Mouse (Mus musculus) small intestine, adult 2 months (tissue): ENCODE results near the gene Magi1. TPM values are rescaled to one million over a fixed set of nuclear protein-coding genes. Genes with fewer than 3 reads are reported as not detected.
A peak's percentile ranks its signal among the peaks of the same experiment; 100 is the strongest.

Experiments
- H3K27ac ChIP-seq: fragments of 200-500 bp; 2 replicates; pipeline ENCODE4 v1.5.1; 2012; ENCODE audit warnings: low read depth, low read length, control low read depth, inconsistent platforms; ENCODE audit not compliant: insufficient read depth
- H3K27me3 ChIP-seq: fragments of 200-500 bp; 2 replicates; pipeline ENCODE4 v1.6.1; 2012; ENCODE audit warnings: mild to moderate bottlenecking, moderate library complexity, low read length, inconsistent platforms; ENCODE audit not compliant: control insufficient read depth, insufficient read depth
- H3K36me3 ChIP-seq: fragments of 200-500 bp; 2 replicates; pipeline ENCODE4 v1.6.1; 2012; ENCODE audit warnings: mild to moderate bottlenecking, low read length, control low read depth, inconsistent platforms; ENCODE audit not compliant: control insufficient read depth, insufficient read depth
- H3K4me1 ChIP-seq: fragments of 200-500 bp; 2 replicates; pipeline ENCODE4 v1.6.1; 2012; ENCODE audit warnings: low read length, inconsistent platforms, mixed read lengths; ENCODE audit not compliant: control insufficient read depth, insufficient read depth, insufficient read length
- H3K4me3 ChIP-seq: fragments of 200-500 bp; 2 replicates; pipeline ENCODE4 v1.5.1; 2012; ENCODE audit warnings: low read depth, mild to moderate bottlenecking, control low read depth, inconsistent platforms, low read length, moderate library complexity
- CTCF ChIP-seq: fragments of 200-500 bp; IDR thresholded peaks from 2 replicates; pipeline ENCODE4 v1.5.1; 2012; ENCODE audit warnings: low read depth, mild to moderate bottlenecking, control low read depth, inconsistent platforms, low read length, moderate library complexity, mixed read lengths; ENCODE audit not compliant: insufficient replicate concordance, insufficient read length; ENCODE audit errors: extremely low read depth
- POLR2A ChIP-seq: fragments of 200-500 bp; IDR thresholded peaks from 2 replicates; pipeline ENCODE4 v1.6.1; 2012; ENCODE audit warnings: low read depth, mild to moderate bottlenecking, control low read depth, inconsistent platforms, low read length, moderate library complexity
- WGBS: fragments of 180-500 bp; shearing (Covaris S2); methylation state at CpG from one replicate; pipeline ENCODE4 v1.1.7; 2018; 5-methylcytosine and 5-hydroxymethylcytosine counted together
- polyA plus RNA-seq: library from polyadenylated mRNA; depleted of rRNA; stranded (reverse); fragments of >200 nt; gene quantifications from 2 replicates; pipeline ENCODE4 v1.2.3, GENCODE M21; 2012

Gene Magi1
- polyA plus RNA-seq, 1 experiment: 7.0 TPM

GRCm38 (mm10) chr6:93789721-93790120, 494.0 kb downstream of the Magi1 start:
- H3K4me3 ChIP-seq: no peak overlapping the region
- no peaks in the 10 kb centered on the region for H3K27me3 ChIP-seq
- TF ChIP-seq CTCF: no peak
- no peak for TF ChIP-seq POLR2A
- H3K4me1 ChIP-seq: no peaks in the 10 kb centered on the region
- H3K36me3 ChIP-seq: no peaks in the 10 kb centered on the region
- H3K27ac ChIP-seq: no peak overlapping the region

GRCm38 (mm10) chr6:93787042-93787441, 496.7 kb downstream of the Magi1 start:
- H3K27me3 ChIP-seq: no peaks in the 10 kb centered on the region
- H3K36me3 ChIP-seq: no peaks in the 10 kb centered on the region
- TF ChIP-seq CTCF: no peak
- TF ChIP-seq POLR2A: no peak
- no peak overlapping the region for H3K27ac ChIP-seq
- H3K4me1 ChIP-seq: no peaks in the 10 kb centered on the region
- no peak overlapping the region for H3K4me3 ChIP-seq
- WGBS: 85% methylated on average over 3 of the region's 3 CpGs

- Histone ChIP-seq H3K36me3 (no peaks in the 10 kb centered on the region), H3K27ac (no peak overlapping the region), H3K4me1 (no peaks in the 10 kb centered on the region), H3K27me3 (no peaks in the 10 kb centered on the region), H3K4me3 (no peak overlapping the region)
- WGBS: 53% methylated on average over 2 of the region's 2 CpGs
- no peak for TF ChIP-seq POLR2A
Observed at GRCm38 (mm10) chr6:93786220-93786619, 497.5 kb downstream of the Magi1 start.

GRCm38 (mm10) chr6:93771081-93771480, 512.6 kb downstream of the Magi1 start:
- Histone ChIP-seq H3K36me3 (0 out of 2 replicates have a peak, but pooled peaks cover 2% of the 10 kb centered on the region), H3K4me1 (no peaks in the 10 kb centered on the region), H3K4me3 (no peak overlapping the region), H3K27ac (no peak overlapping the region), H3K27me3 (no peaks in the 10 kb centered on the region)
- TF ChIP-seq CTCF: no peak
- TF ChIP-seq POLR2A: no peak
- 83% methylated on average over 4 of the region's 4 CpGs for WGBS

- H3K27me3 ChIP-seq: no peaks in the 10 kb centered on the region
- whole genome bisulfite sequencing: 92% methylated on average over 5 of the region's 5 CpGs
- no peaks in the 10 kb centered on the region for H3K4me1 ChIP-seq
- 0 out of 2 replicates have a peak, but pooled peaks cover 2% of the 10 kb centered on the region for H3K36me3 ChIP-seq
- no peak for TF ChIP-seq POLR2A
- no peak for TF ChIP-seq CTCF
- H3K27ac ChIP-seq: no peak overlapping the region
- no peak overlapping the region for H3K4me3 ChIP-seq
Observed at GRCm38 (mm10) chr6:93770283-93771025, 513.3 kb downstream of the Magi1 start.

- Histone ChIP-seq H3K36me3 (peaks cover 5% of the 10 kb centered on the region; the same call in 1 of the 2 replicates), H3K27me3 (no peaks in the 10 kb centered on the region), H3K4me1 (peaks cover 3% of the 10 kb centered on the region; the same call in 1 of the 2 replicates), H3K4me3 (no peak overlapping the region), H3K27ac (peak overlapping the region; percentile 31)
- no peak for TF ChIP-seq POLR2A
- TF ChIP-seq CTCF: no peak
- WGBS: 31% methylated on average over 3 of the region's 3 CpGs
Observed at GRCm38 (mm10) chr6:93758114-93758513, 525.6 kb downstream of the Magi1 start.

- no peak overlapping the region for H3K4me3 ChIP-seq
- peaks cover 6% of the 10 kb centered on the region; the same call in 1 of the 2 replicates for H3K36me3 ChIP-seq
- H3K27ac ChIP-seq: peak overlapping the region; percentile 31
- WGBS: 51% methylated on average over 11 of the region's 11 CpGs
- peak; percentile 50; the same call in 1 of the 2 replicates for TF ChIP-seq CTCF
- TF ChIP-seq POLR2A: no peak
- no peaks in the 10 kb centered on the region for H3K27me3 ChIP-seq
- peaks cover 3% of the 10 kb centered on the region; the same call in 1 of the 2 replicates for H3K4me1 ChIP-seq
Observed at GRCm38 (mm10) chr6:93757353-93758087, 526.2 kb downstream of the Magi1 start.
